Mouse (Mus musculus): ENCODE results near the gene Erc1.
"Not testable (repeated sequence)": the region's sequence is repeated elsewhere in the genome, so short reads cannot be mapped to it uniquely, and the experiment has no call there.

The Erc1 gene

DNA sequence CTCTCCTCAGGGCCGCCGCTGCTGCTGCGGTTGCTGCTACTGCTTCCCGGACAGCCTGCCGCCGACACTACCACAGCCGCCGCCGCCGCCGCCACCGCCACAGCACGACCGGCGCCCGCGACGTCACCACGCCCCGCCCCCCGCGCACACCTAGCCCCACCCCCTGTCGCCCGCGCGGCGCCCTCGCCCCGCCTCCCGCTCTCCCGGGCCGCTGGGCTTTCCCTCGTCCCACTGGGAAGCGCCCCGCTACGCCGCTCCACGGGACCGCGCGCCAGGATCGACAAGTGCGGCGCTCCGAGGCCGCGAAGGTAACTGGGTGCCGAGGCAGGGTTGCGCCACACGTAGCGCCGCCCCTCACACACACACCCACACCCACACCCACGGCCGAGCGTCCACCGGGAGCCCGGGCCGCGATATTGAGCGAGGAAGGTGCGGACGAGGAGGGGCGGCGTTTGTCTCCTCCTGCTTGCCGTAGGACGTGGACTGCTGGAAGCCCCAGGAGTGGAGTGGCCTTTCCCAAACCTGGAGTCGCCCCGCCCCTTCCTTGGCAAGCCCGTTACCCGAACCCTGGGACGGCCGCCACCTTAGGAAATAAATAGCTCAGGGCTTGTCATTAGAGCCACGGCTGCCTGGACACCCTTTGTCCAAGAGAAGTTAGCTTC, at the start of gene Erc1:
TSS of gene Erc1 (minus strand) at position 134 of the 662 bp plus-strand sequence.
- DNase-seq = peak; percentile 93

DNA sequence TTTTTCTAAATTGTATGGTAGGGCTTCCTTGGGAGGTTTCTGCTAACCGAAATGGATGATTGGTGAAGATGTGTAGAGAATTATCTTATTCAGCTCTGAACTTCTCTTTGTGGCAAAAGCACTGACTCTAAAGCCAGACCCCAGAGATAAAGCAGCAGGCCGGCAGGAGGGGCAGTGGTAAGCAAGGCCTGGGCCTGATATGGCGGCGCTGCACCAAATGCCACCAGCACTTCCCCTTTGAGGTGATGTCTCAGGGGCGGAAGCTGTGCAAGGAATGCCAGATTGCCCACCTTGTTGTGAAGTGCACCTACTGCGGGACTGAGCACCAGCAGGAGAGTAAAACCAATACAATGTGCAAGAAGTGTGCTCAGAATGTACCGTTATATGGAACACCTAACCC, 44.7 kb upstream of the Erc1 start:
- DNase-seq = no peak

DNA sequence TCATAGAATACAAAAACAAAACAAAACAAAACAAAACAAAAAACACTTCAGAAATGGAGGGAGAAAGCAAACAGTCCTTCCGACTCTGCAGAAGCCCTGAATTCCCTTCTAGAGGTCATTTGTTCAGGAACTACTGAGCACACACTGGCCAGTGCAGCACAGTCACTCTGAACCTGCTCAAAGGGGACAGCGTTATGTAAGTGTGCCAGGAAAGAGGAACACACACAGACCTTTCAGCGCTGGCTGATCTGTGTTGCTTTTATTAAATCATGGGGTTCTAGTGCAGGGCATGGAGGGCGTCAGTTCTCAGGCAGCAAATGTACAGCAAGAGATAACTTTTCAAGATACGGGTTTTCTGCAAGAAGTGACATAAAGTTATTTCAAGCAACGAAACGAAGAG, 35.2 kb upstream of the Erc1 start:
- DNase-seq = no peak

DNA sequence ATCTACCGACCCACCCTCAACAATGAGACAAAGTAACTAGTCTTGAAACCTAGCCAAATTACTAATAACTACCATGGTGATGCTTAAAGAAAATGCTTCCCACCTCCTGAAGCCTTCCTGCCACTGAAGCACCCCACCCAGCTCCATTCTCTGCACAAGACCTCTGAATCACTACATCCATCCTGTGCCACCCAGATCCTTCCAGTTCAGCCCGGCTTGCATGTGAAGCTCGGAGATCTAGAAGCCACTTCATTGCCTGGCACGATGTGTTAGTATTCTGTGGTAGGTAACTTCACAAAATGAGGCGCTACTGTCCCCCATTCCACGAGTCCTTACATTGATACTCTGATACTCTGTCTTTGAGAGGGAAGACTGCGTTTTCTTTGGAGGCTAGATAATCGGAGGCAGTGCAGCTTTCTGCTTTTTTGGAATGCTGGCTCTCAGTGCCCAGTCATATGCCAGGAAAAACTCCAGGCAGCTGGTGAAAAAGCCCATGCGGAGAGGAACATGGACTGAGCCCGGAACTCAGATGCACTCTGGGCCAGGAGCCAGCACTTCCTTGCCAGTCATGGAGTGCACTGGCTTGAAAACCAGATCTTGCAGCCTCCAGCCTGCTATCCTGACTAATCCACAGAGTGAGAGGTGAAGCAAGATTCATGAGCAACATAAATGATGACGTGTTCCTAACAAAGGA, 16.5 kb upstream of the Erc1 start:
- no peak for DNase-seq

DNA sequence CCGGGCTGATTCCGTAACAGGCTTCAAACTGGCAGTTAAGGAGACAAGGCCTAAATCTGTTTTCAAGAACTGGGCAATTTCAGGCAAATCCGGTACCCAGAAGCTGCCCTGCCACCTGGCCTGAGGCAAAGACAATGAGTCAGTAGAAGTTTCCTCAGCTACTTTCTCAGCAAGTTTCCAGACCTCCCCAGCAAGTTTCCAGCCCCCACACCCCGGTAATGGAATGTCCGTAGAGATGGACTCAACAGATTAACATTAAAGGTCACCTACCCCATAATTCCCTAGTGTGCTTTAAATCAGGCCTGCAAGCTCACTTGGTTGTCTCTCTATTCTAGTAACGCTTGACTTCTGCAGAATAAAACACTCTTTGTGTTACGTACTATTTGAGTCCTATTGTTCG, 13.6 kb upstream of the Erc1 start:
- no peak for DNase-seq

DNA sequence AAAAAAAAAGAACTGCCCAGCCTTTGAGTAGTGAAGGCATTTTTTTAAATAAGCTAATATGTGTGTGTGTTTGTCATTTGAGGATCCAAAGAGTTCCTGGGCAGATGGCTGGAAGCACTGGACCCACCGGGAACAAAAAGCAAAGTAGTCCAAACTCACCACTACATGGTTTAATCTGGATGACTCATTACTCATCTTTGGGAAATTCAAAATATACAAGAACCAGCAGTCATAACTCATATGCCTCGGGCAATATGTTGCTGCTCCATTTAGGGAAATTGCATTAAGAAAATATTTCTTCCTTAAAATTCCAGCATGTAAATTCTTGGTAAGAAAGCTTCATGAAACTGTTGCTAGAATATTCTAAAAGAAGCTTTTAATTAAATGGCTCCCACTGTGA, 12.3 kb upstream of the Erc1 start:
- no peak for DNase-seq

DNA sequence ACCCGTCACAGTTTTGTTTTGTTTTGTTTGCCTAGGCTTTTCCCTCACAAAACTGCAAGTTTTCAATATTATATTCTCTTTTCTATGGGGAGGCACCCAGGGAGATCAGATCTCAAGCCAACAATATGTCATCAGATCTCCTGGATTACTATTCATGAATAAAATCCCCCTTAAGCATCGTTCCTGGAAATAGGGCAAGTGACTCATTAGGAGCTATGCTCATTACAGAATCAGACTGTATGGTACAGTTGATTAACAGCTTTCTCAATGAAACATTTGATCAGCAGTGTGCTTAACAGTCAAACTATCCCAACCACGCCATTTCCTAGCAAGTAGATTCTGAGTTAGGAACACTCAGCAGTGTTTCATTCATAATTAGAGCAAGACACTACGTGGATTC, 7.5 kb upstream of the Erc1 start:
- no peak for DNase-seq

DNA sequence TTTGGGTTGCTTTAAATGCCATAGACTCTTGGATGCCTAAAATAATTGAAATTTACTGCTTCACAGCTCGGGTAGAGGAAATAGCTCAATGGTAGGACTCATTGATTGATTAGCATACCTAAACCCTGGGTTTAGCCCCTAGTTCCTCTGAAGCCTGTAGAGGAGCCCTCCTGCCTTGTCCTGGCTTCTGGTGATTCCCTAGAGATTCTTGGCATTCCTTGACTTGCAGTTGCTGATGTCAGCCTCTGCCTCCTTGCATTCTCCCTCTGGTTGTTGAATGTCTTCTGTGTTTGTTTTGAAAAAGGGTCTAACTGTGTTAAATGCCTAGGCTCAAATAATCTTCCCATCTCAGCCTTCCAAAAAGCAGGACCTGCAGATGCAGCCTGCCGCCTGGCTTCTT, 6.2 kb upstream of the Erc1 start:
- DNase-seq = no peak

DNA sequence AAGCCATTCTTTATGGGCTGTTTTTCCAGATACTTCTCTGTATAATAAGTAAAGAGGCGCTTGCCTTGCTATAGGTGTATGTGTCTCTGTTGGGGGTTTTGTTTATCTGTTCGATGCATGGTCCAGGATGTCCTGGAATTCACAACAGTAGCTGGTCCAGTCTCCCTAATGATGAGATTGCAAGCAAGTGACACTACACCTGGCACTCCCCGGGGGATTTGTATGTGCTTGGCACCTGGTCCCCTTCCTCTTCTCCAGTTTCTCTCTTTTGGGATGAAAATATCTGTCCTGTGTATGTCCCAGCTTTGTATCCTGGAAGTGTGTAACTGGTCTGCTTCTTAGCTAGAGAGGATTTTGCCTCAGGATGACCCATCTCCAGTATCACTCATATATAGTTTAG, 1.9 kb upstream of the Erc1 start:
- DNase-seq = no peak

DNA sequence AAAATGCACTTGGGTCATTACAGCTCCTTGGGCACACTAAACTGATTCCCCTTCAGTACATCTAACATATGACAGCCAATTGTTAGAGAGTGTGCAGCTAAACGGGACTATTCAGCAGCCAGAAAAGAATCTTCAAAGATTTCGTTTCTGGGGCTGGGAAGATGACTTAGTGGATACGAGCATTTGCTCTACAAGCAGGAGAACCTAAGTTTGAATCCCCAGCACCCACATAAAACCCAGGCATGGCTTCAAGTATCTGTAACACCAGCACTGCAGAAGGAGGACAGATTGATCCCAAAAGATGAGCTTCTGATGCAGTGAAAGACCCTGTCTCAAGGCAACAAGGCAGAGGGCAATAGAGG, 1.4 kb upstream of the Erc1 start:
- DNase-seq = no peak

DNA sequence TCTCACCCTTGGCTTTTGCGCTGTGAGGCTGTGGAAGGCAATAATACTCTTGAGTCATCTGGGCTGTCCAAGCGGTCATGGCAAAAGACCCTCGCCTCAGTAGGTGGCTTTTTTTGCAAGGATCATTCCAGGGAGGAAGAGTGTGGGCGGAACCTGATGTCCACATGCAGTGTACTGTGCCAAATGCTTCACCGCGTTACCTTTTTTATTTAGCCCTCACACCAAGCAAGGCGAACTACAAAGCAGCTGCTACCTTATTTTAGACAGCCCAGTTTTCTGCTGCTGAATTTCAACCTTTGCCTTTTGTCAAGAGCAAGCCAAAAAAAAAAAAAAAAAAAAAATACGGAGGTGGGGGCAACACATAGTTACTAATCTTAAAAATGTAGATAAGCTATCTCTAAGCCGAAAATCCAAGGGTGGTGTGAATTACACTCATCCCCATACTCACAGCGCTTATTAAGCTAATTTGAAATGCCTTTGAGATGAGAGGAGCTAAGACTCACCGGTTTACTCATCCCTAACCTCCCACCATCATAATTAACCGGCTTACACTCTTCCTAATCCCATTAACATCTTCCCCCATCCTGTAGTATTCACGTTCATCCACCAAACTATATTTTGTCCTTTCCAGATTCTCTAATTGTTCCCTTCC, 855 bp upstream of the Erc1 start:
- no peak for DNase-seq

DNA sequence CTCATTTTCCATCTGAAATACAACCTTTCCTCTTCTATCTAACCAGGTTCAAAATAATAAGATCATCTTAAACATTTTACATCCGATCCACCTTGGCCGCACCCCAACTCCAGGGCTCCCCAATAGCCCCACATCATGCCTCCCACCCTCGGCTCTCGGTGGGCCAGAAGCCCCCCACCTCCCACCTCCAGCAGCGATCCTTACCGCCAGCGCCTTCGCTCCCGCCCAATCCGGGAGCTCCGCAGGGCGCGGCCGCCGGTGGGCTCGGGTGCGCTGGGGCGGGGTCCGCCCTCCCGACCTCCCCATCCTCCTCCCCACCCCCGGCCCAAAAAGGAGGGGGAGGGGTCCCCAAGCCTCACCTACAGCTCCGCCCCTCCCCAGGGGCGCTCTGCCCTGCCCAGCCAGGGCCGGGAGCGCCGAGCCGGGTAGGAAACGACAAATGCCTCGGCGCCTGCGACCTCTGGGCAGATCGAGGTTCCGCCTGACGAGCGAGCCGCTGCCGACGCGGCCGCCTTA, 391 bp downstream of the Erc1 start:
- DNase-seq = no peak

DNA sequence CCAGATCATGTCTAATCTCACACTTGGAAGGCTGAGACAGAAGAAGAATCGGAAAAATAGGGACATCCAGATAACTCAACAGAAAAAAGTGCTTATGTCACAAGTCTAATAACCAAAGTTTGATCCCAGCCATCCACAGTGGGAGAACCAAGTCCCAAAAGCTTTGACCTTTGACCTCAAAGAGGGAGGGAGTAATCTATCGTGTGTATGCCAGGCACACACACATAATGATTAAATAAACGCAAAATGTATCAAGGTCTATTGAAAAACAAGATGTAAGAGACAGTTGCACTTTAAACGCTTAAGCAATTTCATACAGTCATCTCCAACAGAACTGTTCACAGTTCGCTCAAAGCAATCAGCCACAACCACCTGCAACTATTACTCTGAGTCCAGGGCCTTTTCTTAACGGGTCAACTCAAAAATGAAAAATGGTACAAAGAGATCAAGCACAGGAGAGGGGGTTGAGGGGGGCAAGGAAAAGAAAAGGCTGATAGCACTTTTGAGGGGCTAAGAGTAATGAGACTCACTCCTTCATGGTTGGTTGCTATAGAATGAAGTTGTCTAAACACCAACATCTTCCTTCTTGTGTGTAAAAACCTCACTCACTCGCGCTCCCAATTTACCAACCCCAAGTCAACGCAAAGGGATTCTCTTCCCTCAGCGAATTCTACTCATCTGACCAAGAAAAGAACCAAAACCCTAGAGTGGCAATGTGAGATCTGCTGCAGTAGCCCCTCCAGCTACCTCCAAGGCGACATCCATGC, 1.0 kb downstream of the Erc1 start:
- no peak for DNase-seq

DNA sequence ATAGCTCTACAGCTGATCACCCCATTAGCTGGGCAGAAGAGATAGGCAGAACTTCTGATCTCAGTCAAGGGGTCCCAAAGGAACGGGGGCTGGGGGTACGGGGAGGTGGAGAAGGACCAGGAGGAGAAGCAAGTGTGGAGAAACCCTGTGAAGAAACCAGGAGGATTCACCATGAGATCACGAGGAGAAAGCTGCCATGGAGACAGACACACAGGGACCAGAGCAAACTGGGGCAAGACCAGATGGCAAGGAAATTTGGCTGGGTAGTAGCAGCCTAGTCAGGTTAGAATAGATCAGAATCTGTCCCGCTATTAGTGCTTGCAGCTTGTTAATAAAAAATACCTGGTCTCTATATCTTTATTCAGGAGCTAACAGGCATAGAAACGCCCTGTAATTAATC, 18.0 kb downstream of the Erc1 start:
- DNase-seq = no peak

DNA sequence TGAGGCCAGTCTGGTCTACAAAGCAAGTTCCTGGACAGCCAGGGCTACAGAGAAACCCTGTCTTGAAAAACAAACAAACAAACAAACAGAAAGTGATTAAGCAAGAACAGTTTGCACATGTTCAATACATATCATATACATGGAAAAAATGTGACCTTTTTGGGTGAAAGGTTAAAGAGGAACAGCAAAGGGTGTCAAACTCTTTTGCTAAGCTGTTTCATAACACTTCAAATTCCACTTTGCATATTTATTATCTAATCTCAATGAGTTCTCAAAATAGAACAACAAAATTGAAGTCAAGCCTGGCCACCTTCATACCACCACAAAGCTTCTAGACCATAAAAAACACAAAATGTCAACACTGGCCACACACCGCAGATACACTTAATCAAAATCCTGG, 19.8 kb downstream of the Erc1 start:
- no peak for DNase-seq

DNA sequence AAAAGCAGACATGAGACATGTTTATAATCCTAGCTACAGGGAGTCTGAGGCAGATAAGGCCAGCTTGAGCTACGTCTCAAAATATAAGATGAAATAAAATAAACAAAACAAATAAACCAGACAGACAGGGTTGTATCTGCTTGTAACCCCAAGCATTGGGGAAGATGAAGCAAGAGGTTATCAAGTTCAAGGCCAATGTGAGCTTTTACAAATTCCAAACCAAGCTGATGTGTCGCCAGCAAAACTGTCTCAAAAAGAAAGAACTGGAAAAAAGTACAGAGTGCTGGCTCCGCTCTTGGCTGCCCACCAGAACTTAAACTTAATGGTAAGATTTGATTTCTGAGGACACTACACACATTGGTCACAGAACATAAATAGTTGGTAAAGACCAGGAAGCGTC, 21.3 kb downstream of the Erc1 start:
- no peak for DNase-seq

DNA sequence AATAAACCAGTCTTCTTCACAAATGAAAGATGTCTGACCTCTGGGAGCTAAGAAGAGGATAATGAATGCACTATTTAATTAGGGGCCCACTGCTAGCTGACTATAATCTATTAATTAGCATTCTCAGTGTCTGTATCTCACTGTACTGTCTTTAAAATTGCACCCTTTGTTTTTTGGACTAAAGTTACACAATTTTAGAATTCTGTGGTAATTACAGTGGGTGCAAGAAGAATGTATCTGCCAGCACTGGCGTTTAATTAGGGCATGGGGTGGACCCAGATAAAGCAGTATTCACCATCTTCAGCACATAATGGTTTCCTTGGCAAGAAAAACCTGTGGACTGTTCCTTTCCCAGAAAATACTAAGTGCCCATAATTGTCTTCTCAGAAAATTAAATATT, 25.8 kb downstream of the Erc1 start:
- DNase-seq = no peak

DNA sequence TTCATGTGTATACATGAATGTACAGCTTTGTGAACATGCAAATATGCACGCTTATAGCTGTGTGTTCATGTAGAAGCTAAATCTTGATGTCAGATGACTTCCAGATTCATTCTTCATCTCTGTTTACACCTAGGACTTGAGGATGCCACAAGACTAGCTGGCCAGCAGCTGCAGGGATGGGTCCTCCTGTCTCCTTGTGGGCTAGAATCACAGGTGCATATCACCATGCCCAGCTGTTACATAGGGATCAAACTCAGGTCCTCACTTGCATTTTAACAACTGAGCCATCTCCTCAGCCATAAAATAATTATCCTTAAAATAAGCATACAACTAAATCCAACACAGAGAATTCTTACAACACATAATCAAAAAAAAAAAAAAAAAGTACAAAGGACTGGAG, 26.8 kb downstream of the Erc1 start:
- DNase-seq = no peak

DNA sequence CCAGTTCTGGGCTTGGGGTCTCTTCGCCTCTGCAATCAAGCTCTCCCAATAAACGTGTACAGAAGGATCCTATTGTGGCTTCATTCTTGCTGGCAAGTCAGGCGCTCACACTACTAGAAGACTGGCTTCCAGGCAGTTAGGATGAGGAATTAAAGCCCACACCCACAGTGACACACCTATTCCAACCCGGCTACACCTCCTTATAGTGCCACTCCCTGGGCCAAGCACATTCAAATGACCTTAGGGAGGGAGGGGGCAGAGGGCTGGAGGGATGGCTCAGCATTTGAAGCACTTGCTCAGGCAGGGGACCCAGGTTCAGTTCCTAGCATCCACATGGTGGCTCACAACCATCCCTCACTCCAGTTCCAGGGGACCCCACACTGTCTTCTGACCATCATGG, 29.4 kb downstream of the Erc1 start:
- no peak for DNase-seq

DNA sequence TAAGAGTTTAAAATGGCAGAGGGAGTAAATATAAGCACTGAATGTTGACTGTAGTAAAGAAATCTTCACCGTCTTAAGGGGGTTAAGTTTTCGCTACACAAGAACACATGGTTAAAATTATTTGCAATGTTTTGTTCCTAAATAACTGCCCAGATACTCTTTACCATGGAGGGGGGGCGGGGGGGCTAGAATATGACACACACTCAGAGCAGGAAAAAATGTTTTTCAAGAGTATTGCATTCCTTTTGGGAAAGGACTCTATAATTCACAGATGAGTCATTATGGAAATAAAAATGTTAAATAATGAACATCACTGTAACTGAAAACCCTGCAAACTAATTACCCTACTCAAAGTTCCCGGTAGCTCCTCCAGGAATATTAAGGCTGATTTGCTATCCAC, 32.5 kb downstream of the Erc1 start:
- DNase-seq = no peak

DNA sequence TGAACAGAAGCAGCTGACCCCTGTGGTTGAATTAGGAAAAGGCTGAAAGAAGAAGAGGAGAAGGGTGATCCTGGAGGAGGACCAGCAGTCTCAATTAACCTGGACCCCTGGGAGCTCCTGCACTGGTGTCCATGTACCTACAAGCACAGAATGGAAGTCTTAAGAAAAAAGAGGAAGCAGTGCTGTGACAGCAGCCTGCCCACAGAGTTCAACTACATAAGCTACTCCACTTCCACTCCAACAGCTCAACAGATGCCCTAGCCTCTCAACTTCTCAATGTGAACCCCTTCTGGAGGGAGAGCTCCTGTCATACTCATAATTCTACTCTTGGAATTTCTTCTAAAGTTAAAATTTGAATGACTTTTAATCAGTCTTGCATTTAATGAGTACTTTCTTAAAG, 34.9 kb downstream of the Erc1 start:
- DNase-seq = not testable (repeated sequence)

DNA sequence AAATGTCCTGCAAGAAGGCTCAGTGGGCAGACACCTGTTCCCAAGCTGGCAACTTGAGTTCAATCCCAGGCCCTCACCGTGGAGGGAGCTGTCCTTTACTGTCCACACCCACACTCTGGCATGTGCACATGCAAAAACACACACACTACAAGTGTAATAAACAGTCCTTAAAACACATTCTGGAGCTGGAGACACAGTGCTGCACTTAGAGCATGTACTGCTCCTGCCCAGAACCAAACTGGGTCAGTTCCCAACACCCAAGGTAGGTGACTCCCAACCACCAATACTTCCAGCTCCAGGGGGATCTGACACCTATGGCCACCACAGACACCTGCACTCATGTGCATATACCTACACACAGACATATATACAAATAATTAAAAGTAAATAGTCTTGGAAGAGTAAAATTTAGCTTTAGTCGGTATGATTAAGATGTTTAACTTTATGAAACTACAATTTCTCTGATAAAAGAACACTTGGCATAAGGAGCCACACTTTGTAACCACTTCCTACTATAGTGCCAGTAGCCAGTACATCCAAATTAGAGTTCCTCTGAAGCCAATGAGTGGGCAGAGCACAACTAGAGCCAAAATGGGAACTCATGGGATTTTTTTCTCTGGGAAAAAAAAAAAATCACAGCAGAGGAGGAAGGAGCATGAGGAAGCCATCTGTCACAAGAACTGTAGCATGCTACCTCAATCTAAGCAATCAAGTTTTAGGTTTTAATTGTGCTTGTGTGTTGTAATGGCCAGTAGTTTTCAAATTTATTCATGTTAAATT, 39.1 kb downstream of the Erc1 start:
- DNase-seq = no peak

DNA sequence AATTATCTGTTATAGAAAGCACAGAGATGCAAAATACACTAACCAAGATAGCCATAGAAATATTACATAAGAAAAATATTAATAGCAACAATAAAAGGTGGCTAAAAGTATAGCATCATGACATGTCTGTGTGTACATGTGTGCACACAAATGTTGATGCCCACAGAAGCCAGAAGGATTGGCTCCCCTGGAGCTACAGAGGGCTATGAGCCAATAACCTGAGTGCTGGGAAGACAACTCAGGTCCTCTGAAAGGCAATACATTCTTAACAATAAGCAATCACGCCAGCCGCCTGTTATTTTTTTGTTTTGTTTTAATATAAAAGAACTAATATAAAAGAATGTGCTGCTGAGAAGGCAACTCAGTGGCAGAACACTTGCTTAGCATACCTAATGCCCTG, 44.7 kb downstream of the Erc1 start:
- no peak for DNase-seq

Data from thymus, postnatal 14 days (tissue).